Mouse (Mus musculus) ovary, postnatal 10 days (tissue): Measurements from ENCODE around the gene Gars.

Experiments
- DNase-seq: peaks from one replicate; pipeline ENCODE4 v3.0.0; 2022; ENCODE audit warnings: low spot score

Gene Gars

GRCm38 (mm10) chr6:55038671-55039445, 1.1 kb downstream of the Gars start:
- DNase-seq = no peak

- no peak for DNase-seq
Observed at GRCm38 (mm10) chr6:55039446-55039783, 1.6 kb downstream of the Gars start.

- no peak for DNase-seq
Observed at GRCm38 (mm10) chr6:55040031-55040430, 2.2 kb downstream of the Gars start.

GRCm38 (mm10) chr6:55043206-55043605, 5.4 kb downstream of the Gars start:
- DNase-seq = no peak

GRCm38 (mm10) chr6:55044542-55044941, 6.7 kb downstream of the Gars start:
- no peak for DNase-seq

GRCm38 (mm10) chr6:55045326-55045725, 7.5 kb downstream of the Gars start:
- DNase-seq = no peak

GRCm38 (mm10) chr6:55049186-55049585, 11.4 kb downstream of the Gars start:
- no peak for DNase-seq

- no peak for DNase-seq
Observed at GRCm38 (mm10) chr6:55054491-55054890, 16.7 kb downstream of the Gars start.

GRCm38 (mm10) chr6:55057427-55057826, 19.6 kb downstream of the Gars start:
- no peak for DNase-seq

- no peak for DNase-seq
Observed at GRCm38 (mm10) chr6:55060241-55060825, 22.5 kb downstream of the Gars start.

- no peak for DNase-seq
Observed at GRCm38 (mm10) chr6:55061328-55061727, 23.5 kb downstream of the Gars start.

- no peak for DNase-seq
Observed at GRCm38 (mm10) chr6:55062200-55062599, 24.4 kb downstream of the Gars start.

GRCm38 (mm10) chr6:55063793-55064476, 26.1 kb downstream of the Gars start:
- DNase-seq = no peak

- no peak for DNase-seq
Observed at GRCm38 (mm10) chr6:55064477-55064827, 26.6 kb downstream of the Gars start.

- DNase-seq = no peak
Observed at GRCm38 (mm10) chr6:55065903-55066302, 28.1 kb downstream of the Gars start.

- DNase-seq = no peak
Observed at GRCm38 (mm10) chr6:55076561-55077255, 38.9 kb downstream of the Gars start.

- no peak for DNase-seq
Observed at GRCm38 (mm10) chr6:55081379-55081778, 43.6 kb downstream of the Gars start.

- no peak for DNase-seq
Observed at GRCm38 (mm10) chr6:55082261-55083051, 44.6 kb downstream of the Gars start.

GRCm38 (mm10) chr6:55087355-55087754, 49.5 kb downstream of the Gars start:
- no peak for DNase-seq

- DNase-seq = no peak
Observed at GRCm38 (mm10) chr6:55090639-55091038, 52.8 kb downstream of the Gars start.

- no peak for DNase-seq
Observed at GRCm38 (mm10) chr6:55091396-55091795, 53.6 kb downstream of the Gars start.
